Mouse (Mus musculus) induced T-regulatory cell, adult 2 months (primary cell): ENCODE results near the gene Nebl.

ENCODE experiments used
- DNase-seq: peaks from one replicate; pipeline ENCODE4 v3.0.0-alpha.2; 2012; ENCODE audit warnings: low read depth

The Nebl gene

DNA sequence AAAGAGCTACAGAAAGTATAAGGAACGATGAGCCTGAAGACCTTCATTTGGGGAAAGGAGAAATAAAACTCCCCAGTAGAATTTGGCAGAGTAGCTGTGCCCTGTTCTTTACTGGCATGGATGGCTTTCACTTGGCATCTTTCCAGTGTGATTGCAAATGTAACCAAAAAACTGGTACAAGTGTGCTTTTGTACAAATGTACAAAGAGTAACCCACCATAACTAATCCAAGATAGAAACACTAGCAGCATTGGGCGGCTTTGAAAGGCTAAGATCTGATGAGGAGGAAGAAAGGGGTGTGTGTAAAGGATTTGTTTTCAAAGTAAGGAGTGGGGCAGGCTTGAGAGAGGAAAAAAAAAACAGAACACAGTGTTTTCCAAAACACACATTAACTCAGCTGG lies 21.2 kb downstream of the Nebl start:
- DNase-seq = no peak

DNA sequence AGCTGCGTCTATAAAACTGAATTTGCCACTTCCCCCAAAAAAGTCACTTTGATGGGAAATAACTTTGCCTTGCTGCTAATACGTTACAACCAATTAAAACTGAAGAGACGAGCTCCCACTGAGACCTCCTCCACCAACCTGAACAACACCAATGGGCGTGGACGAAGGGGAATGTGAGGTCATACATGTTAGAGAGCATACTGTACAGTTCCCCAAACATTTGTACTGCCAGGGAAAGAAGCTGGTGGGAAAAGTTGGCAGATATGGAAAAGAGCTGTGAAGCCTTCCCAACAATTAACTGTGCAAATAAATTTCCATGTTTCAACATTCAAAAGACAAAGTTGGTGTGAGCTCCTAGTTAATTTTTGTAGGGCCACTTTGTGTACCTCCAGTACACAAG lies 25.3 kb downstream of the Nebl start:
- DNase-seq = no peak

DNA sequence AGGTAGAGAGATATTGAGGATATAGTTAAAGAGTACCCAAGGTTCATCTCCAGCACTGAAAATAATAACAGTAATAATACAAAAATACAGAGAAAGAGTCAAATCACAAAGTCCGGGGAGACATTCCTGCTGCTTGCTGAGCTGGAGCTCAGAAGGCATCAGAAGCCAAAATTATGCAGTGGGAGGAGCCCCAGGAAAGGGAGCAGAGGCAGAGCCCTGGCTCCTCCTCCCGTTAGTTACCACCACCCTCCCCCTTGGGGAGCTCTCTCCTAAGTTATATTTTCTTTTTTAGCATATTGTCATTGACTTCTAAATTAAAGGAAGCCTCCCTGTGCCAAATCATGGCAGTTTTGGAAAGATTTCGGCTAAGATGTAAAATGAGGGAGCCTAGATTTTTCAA lies 25.8 kb downstream of the Nebl start:
- DNase-seq = peak; percentile 11

DNA sequence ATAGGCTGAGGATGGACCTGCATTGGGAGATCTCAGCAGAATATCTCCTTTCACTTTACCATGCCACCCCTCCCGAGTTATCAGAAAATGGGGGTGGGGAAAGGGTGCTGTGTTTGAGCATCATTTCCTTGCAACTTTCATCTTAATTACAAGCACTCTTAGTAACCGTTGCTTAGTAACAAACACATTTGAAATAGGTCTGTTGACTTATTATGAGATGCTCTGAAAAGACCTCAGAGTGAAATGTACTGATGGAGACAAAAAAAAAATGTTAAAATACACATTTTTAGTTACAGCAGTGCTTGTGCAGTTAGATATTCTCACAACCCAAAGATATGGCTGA lies 28.1 kb downstream of the Nebl start:
- DNase-seq = peak; percentile 84

DNA sequence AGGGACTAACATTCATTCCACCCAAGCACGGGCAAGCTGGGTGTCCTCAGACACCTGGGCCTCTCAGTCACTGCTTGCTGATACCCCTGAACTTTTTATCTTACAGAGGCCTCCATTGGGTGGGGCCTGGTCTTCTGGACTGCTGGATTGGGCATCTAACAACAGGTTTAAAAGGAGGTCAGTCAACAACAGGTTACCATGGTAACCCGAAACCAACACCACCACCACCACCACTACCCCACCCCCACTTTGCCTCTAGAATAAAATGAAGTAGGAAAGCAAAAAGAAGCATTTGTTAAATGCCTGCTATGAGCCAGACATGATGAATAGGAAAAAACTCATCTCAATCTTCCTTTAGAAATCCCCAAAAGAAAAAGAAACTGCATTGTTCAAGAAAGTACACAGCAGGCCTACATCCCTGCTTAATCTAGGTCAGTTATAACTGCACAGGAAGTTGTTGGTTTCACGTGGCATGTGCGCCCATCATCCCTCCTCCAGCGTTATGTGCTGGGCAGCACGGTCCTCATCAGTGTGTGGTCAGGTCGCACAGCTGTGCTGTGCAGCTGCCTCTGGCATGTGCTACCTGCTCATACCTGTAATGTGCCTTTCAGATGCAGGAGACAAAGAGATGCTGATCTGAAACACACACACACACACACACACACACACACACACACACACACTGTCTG lies 28.6 kb downstream of the Nebl start:
- peak; percentile 86 for DNase-seq

DNA sequence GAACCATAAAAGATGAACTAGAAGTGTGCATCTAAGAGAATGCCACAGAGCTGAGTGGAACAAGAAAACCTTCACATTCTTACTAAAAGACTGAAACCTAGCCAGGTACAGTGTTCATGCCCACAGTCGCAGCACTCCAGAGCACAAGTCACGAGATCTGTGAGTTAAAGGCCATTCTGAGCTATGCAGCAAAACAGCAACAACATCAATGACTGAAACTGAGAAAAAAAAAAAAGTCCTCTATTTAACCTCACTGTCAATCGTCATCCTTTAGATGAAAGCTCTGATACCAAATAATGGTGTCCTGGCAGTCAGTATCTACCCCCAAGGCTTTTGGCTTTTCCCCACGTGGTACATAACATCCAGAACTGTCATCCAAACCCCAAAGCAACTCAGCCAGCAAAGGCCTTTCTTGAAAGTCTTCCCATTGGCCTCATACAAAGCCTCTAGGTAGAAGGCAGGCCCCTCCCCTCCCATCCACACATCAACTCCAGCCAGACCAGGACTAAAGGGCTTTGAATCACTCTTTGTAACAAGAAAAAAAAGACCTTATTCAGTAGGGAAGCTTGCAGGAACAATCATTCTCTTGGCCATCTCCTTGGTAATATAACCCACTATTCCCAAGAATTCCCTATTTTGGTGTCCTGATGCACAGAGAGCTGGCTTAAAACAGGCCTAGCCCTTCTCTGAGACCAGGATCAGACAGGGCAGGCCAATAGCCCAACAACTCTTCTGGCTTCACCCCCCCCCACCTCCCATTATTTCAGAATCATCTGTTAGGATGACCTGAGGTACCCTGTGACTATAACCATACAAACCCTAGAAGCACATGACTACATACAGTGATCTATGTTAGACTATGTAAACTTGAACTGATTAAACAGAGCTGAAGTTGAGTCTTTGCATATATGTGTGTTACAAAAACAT lies 32.8 kb downstream of the Nebl start:
- peak; percentile 73 for DNase-seq

DNA sequence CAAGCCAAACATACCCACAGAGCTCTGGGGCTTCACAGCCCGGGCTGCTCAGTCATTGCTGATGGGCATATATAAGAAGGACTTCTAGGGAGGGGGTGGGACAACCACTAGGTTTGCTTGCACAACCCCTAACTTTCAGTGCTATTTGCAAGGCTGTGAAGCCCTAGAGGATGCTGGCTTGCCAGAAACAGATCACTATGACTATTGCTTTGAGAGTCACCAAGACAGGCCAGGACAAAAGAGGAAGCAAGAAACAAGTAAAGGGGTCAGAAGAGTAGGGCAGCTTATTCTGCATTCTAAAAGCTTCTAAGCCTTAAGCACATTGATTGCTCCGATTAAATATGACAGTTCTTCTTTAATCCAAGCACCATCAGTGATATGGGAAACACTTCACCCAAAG lies 38.3 kb downstream of the Nebl start:
- no peak for DNase-seq

DNA sequence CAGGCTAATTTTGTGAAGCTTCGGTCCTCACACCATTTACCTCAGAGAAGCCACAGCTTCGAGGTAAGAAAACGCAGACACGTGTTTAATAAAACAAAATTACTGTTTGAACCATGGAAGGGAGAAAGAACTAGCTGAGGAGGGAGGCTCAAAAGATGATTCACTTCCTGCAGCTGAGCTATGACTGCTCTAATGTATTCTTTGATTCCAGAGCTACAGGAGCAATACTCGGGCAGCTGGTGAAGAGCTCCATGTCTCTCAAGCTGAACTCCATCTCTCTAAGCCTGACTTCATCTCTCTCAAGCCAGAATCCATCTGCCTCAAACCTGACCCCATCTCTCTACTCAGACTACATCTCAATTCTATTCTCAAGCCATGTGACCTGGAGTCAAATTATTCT lies 41.0 kb downstream of the Nebl start:
- DNase-seq = no peak

DNA sequence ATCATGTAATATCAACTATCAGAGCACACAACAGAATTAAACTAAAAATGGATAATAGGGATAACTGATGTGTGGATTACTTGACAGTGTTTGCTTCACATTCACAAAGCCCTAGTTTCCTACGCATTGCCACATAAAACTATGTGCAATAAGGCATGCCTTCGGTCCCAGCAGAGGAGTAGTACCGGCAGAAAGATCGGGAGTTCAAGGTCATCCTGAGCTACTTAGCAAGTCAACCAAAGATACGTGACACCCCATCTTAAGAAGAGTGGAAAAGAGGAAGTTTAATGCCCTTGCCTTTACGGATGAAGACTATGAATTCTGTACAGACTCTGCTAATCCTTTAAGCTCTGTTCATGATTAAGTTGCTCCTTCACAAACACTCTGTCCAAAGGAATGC lies 44.1 kb downstream of the Nebl start:
- no peak for DNase-seq

DNA sequence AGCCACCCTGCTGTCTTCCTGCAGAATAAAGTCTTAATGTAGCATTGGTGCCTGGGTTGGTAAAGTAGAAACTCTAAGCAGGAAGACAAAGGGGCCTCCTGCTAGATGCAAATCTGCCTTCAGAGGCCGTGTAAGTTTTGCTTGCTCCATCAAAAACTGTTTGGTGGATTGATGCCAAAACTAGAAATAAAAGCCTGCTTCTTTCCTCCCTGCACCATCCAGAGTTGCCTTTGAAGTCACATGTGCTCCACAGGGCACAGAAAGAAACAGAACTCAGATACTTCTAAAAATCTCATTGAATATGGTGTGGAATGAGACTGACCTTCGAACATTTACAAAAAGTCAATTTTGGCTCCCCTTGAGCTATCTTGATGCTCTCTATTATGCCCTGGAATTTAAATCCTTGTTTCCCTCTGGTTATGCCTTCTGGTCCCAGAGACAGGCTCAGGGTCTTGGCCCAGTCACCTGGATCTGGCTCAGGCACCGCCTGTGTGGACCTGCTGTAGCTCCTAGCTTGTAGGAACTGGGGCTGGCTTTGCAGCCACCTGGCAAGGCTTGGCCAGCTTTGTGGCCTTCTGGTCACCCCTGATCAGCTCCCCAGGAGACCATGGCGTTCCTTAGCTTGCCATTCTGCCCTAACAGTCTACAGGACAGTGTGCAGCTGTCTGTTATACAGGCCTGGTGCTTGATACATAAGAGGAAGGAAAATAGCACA lies 47.8 kb downstream of the Nebl start:
- no peak for DNase-seq

DNA sequence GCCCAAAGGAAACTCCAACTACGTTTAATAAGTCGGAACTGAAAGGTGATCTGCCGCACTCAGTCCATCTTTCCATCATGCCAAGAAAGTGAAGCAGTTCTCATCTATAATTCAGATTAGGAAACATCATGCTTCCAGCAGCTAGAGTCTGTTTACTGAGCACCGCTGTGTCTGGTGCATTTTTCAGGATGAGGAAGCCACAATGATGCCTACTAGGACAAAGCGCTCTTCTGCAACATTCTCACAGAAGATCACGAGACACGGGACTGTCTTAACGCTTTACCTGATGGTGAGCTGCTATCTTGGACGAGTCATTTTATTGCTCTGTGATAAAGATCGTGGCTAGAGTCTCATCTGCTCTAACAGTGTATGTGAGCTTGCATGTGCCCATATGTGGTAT lies 59.1 kb downstream of the Nebl start:
- peak; percentile 35 for DNase-seq

DNA sequence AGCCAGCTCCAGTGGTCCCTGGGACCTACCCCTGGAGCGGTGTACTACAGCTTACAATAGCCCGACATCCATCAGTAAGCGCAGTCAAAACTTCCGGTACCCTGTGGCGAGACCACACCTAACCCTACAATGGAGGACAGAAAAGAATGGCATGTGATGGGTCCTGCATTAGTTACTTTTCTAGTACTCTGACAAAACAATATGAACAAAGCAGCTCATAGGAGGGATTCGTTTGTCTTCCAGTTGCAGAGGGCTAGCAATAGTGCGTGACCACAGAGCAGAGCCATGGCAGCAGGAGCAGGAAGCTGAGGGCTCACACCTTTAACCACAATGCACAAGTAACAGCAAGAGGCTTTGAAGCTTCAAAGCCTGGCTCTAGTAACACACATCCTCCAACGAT lies 59.7 kb downstream of the Nebl start:
- peak; percentile 77 for DNase-seq

DNA sequence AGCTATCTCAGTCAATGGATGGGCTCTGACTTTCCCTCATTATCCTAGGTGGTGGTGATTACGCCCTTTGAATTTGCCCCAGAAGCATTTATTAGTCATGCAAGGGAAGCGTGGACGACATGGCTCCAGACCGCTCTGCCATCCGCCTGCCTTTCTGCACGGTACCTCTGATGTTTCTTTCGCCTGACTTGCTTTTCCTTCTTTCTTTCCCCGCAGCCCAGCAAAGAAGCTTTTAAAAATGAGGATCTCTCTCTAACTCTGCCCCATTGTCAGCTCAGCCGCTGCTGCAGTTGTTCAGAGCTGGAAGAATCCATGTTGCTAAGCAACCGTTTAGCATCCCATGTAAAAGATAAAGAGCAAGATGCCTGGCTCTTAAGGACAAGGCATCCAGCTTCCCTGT lies 61.3 kb downstream of the Nebl start:
- DNase-seq = no peak

DNA sequence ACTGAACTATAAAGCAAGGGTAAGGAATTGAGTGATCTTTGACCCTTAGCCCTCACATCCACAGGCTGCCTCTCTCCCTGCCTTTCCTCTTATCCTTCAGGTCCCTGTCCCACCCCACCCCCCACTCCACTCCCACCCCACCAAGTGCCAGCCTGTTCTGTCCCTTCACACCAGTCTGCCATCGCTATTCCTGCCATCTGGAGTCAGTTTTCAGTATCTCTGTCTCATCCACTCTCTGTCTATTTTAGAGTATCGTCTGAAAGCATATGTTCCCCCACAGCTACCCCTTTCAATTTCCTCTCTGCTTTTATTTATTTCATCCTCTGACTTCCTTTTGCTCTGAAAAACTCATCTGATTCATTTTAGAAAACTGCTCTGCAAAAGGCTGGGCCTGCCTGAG lies 62.3 kb downstream of the Nebl start:
- no peak for DNase-seq

DNA sequence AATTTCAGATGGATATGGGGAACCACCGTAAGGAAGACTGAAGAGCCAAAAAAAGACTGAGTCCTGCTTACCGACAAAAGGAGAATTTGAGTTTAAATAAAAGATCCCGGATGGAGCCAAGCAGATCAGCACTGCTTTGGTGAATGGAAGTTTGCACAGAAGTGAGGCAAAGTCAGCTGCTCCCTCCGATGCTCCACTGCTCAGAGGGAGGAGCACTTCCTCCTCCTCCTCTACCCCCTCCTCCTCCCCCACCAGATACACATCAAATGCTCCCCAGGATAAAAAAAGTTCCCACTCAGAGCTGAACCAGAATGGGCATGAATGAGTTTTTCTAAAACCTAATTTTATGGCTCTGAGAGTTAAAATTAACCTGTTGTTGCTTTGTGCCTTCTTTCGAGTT lies 73.1 kb downstream of the Nebl start:
- DNase-seq = no peak

DNA sequence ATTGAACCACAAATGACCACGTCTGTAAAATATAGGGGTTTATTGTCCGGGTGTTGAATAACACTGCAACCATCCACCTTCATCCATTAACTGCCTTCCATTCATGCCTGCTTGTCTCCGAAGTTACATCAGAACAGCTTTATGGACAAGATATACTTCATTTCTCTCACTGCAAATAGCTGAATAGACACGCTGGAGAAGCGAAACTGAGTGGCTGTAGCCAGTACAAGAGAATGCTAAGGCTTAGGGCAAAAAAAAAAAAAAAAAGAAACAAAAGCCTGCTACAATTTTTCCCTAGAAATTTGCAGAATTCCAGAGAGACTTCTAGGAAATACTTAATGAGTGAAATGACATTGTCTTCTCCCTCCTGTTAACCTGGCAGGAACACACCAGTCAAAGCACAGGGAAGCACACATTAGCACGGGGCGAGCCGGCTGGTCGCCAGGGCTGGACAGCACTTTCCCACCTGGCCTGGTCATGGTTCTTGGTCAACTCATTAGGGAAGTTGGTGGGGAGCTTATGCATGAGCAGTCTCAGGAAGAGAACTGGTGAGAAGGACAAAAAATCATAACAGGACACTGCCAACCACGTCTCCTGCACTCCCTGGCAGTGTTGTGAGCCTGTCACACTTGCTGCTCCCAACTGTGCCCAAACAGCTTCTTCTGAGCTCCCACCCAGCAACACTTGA lies 81.0 kb downstream of the Nebl start:
- no peak for DNase-seq

DNA sequence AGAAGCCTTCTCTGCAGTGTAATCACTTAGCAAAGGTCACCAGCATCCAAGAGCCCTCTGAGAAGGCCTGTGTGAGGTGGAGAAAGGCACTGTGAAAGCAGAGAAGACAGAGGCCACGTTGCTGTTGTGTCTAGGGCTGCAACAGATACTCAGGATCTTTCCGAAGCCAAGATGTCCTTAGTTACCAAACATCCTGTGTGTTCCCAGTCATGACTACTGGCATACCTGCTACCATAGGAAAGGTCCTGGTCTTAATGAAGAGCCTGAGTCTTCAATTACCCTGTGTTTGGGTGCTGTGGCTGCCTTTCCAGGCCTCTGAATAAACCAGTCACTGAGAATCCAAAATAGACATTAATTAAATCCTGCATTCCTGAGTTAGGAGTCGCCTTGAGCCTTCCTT lies 81.5 kb downstream of the Nebl start:
- no peak for DNase-seq

DNA sequence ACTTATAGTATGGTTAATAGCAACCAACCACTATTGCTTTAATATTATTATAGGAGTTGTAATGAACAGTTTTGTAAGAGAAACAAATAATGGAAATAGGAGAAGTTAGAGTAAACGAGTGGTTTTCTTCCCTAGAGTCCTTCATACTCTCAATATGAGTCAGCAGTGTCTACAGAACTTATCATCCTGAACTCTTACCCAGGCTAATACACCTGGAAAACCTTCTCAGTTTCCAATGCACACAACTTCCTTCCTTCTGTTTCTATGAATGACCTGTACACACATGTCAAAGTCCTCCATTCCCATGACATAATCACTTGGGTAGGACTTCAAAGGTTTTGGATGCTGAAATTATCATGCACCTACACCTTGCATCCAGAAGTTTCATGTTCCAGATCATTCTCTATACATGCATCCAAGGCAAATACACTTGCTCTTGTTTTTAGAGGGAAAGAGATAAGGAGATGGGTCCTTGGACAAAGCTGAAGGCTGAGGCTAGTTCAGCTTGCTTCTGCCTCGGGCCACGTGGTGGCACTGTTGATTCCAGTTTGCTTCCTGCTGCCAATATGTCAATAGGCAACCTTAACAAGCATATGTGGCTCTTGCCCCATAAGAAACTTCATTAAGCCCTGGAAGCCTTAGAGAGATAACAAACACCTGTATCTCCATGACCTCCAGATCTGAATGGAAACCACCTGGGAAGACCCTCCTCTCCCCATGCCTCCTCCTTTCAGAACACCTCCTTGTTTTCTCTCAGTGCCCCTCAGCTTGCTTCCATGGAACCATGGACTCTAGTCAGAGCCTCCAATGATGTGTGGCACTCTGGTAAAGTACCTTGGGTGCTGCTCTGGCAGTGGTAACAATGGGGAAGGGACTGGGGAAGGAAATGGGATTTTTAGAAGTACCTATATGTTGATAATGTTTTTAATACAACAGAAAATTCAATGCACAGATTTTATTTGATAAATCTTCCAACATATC lies 86.7 kb downstream of the Nebl start:
- peak; percentile 69 for DNase-seq

DNA sequence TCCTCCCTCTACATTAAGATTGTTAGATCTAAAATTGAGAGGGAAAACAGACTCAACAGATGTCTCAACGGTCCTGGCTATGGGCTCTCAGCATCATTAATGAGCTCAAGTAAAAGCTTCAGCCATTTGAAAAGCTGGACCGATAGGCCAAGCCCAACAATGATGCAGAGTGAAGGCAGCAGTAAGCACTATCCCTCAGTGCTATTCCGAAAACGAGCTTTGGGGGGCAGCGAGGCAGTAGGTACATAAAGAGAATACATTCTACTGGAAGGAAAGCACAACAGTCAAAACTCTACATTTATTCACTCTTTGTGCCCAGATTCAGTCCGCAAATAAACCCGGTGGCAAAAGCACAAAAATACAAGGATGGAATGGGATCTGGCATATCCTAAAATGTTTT lies 87.4 kb downstream of the Nebl start:
- no peak for DNase-seq

DNA sequence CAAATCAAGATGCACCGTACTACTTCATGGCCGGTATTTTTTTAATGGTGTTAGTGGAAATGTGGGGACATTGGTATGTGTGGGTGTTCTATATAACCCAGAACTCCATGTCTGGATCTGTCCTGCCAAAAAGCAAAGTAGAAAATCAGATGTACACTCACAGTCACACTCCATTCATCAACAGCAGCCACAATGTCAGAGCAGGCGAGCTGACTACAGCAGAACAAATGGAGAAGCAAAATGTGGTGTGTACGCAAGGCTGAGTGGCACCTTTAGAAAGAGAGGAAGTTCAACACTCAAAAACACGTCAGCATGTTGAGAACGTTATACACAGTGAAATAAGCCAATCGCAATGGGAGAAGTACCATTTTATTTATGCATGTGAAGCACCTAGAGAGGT lies 88.5 kb downstream of the Nebl start:
- DNase-seq = no peak

DNA sequence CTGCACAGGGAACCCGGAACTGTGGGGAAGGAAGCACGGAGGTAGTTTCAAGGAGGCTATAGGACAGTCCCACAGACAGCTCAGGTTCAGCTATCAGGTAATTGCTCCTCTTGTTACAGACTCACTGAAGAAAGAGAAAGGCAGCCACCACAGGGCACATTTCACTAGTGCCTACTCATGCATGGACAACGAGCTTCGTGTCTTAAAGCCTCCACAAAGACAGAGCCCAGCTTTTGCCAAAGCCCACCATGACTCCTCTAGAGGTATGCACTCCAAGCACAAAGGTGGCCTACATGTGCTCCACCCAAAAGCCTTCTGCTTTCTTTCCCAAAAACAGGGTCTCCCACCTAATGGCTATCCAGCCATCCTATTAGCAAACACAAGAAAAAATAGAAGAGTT lies 90.4 kb downstream of the Nebl start:
- no peak for DNase-seq
